Mouse (Mus musculus) limb, embryonic 11.5 days (tissue): ENCODE results near the gene Slc25a3. TPM values are rescaled to one million over a fixed set of nuclear protein-coding genes. Genes with fewer than 3 reads are reported as not detected.

Source experiments
- ATAC-seq: fragments of 200-750 bp; cut with Nextera tagmentation; 2 replicates; pipeline ENCODE4 v1.8.0; 2017; ENCODE audit warnings: low read depth; ENCODE audit not compliant: insufficient number of reproducible peaks, low FRiP score, low TSS enrichment
- DNase-seq: peaks from one replicate; pipeline ENCODE4 v3.0.0-alpha.2; 2015; ENCODE audit warnings: low spot score
- H3K27ac ChIP-seq: fragments of 300-500 bp; sonication (generic); replicated peaks from 2 replicates; pipeline ENCODE4 v1.5.1; 2014; ENCODE audit warnings: low read depth, mild to moderate bottlenecking, low read length
- H3K27me3 ChIP-seq: fragments of 300-500 bp; sonication (generic); 2 replicates; pipeline ENCODE4 v1.6.1; 2014; ENCODE audit warnings: mild to moderate bottlenecking, low read length, mixed read lengths; ENCODE audit not compliant: control insufficient read depth, insufficient read depth
- H3K36me3 ChIP-seq: fragments of 300-500 bp; sonication (generic); 2 replicates; pipeline ENCODE4 v1.6.1; 2014; ENCODE audit warnings: mild to moderate bottlenecking, low read length, moderate library complexity, mixed read lengths; ENCODE audit not compliant: control insufficient read depth, insufficient read depth
- H3K4me1 ChIP-seq: fragments of 300-500 bp; sonication (generic); 2 replicates; pipeline ENCODE4 v1.6.1; 2014; ENCODE audit warnings: low read length, mixed read lengths; ENCODE audit not compliant: control insufficient read depth, insufficient read depth
- H3K4me2 ChIP-seq: fragments of 300-500 bp; sonication (generic); 2 replicates; pipeline ENCODE4 v1.6.1; 2014; ENCODE audit warnings: low read depth, mild to moderate bottlenecking, moderate library complexity; ENCODE audit not compliant: severe bottlenecking
- H3K4me3 ChIP-seq: fragments of 300-500 bp; sonication (generic); 2 replicates; pipeline ENCODE4 v1.5.1; 2014; ENCODE audit warnings: low read depth, low read length
- H3K9ac ChIP-seq: fragments of 300-500 bp; sonication (generic); 2 replicates; pipeline ENCODE4 v1.6.1; 2014; ENCODE audit warnings: mild to moderate bottlenecking, low read length
- H3K9me3 ChIP-seq: fragments of 300-500 bp; sonication (generic); 2 replicates; pipeline ENCODE4 v1.6.1; 2016; ENCODE audit warnings: low read length; ENCODE audit not compliant: control insufficient read depth
- WGBS: fragments of 180-500 bp; shearing (Covaris S2); extraction: QIAGEN DNeasy Blood & Tissue Kit; methylation state at CpG from one replicate; pipeline ENCODE4 v1.1.7; 2014; 5-methylcytosine and 5-hydroxymethylcytosine counted together
- polyA plus RNA-seq: library from polyadenylated mRNA; unstranded; fragments of >200 nt; fragmentation: Nextera tagmentation; extraction: Ambion mirVana; gene quantifications from 2 replicates; pipeline ENCODE4 v1.2.1, GENCODE M21; 2014

Gene Slc25a3
- polyA plus RNA-seq, 1 experiment from 2014 or later: 461 TPM

DNA sequence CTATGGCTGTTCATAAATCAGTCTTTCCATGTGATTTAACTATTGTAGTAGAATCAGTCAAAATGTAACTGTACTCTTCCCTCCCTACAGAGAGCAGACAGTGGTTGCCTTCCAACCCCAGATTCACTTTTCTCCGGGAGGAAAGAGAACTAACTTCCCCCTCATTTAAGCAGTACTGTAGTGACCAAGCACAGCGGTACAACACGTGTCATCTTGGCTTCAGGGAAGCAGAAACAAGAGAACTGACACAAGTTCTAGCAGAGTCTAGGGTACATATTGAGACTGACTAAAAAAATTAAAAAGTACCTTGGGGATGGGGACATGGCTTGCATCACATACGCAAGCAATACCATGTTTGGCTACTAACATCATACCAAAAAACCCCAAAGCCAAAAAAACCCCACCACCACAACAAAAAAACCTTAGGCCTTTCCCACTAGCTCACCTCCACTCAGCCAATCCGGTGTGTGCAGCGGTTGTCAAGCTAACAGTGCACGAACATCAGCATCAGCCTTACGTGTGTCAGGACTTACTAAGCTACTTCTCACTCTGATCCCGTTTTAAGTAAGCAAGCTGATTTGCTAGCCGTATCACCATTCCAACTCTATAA lies 30.1 kb upstream of the Slc25a3 start:
- no peak overlapping the region for H3K27ac ChIP-seq
- H3K27me3 ChIP-seq: no peaks in the 10 kb centered on the region
- ATAC-seq (no peak), DNase-seq (no peak)
- WGBS: 91% methylated on average over 10 of the region's 10 CpGs
- no peak overlapping the region for H3K4me3 ChIP-seq
- no peak overlapping the region for H3K9ac ChIP-seq
- no peak overlapping the region for H3K4me2 ChIP-seq
- H3K36me3 ChIP-seq: peaks cover 45% of the 10 kb centered on the region
- no peaks in the 10 kb centered on the region for H3K4me1 ChIP-seq
- no peaks in the 10 kb centered on the region for H3K9me3 ChIP-seq

- H3K4me1 ChIP-seq: no peaks in the 10 kb centered on the region
- DNase-seq (no peak), ATAC-seq (no peak)
- WGBS: 96% methylated on average over 7 of the region's 7 CpGs
- no peak overlapping the region for H3K4me2 ChIP-seq
- H3K27me3 ChIP-seq: no peaks in the 10 kb centered on the region
- H3K36me3 ChIP-seq: peaks cover 19% of the 10 kb centered on the region; the same call in 1 of the 2 replicates
- H3K9ac ChIP-seq: no peak overlapping the region
- no peak overlapping the region for H3K4me3 ChIP-seq
- H3K27ac ChIP-seq: no peak overlapping the region
- no peaks in the 10 kb centered on the region for H3K9me3 ChIP-seq
Observed at GRCm38 (mm10) chr10:91145413-91145812, 21.6 kb upstream of the Slc25a3 start.

GRCm38 (mm10) chr10:91143313-91144230 lies 19.7 kb upstream of the Slc25a3 start:
- Histone ChIP-seq H3K4me3 (no peak overlapping the region), H3K36me3 (peaks cover 13% of the 10 kb centered on the region; the same call in 1 of the 2 replicates), H3K9me3 (no peaks in the 10 kb centered on the region), H3K27ac (no peak overlapping the region), H3K4me1 (no peaks in the 10 kb centered on the region), H3K4me2 (no peak overlapping the region), H3K9ac (no peak overlapping the region), H3K27me3 (no peaks in the 10 kb centered on the region)
- ATAC-seq (no peak; the same call in 1 of the 2 replicates), DNase-seq (no peak)
- WGBS: 72% methylated on average over 18 of the region's 18 CpGs

DNA sequence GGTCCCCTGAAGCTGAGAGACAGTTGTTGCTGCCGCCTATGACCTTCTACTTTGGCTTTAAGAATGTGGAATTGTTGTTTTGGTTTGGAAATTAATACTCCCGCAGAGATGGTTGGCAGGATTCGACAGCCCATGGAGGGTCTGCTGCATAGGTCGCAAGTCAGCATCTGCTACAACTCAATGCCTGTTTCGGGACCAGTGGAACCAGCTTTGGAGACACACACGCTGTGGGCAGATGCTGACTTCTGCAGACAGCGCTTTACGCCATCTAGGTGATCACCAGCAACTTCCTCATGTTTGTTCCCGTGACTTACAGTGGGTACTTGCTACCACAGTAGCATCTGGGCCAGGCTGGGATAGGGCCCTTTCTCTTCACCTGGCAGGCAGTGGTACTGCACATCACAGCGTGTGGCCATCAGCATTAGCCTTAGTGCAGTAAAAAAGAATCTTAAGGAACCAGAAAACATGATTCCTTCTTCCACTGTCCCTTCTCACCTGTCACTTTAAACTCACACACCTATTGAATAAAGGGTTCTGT lies 18.9 kb upstream of the Slc25a3 start:
- ATAC-seq (no peak), DNase-seq (no peak)
- Histone ChIP-seq H3K4me2 (no peak overlapping the region), H3K27me3 (no peaks in the 10 kb centered on the region), H3K9me3 (no peaks in the 10 kb centered on the region), H3K27ac (no peak overlapping the region), H3K36me3 (peaks cover 13% of the 10 kb centered on the region; the same call in 1 of the 2 replicates), H3K4me3 (no peak overlapping the region), H3K4me1 (no peaks in the 10 kb centered on the region), H3K9ac (no peak overlapping the region)
- WGBS: 75% methylated on average over 10 of the region's 10 CpGs

GRCm38 (mm10) chr10:91141564-91141963 lies 17.7 kb upstream of the Slc25a3 start:
- no peak for ATAC-seq
- Histone ChIP-seq H3K9me3 (no peaks in the 10 kb centered on the region), H3K4me3 (no peak overlapping the region), H3K27ac (no peak overlapping the region), H3K36me3 (peaks cover 8% of the 10 kb centered on the region; the same call in 1 of the 2 replicates), H3K27me3 (no peaks in the 10 kb centered on the region), H3K4me2 (no peak overlapping the region), H3K9ac (no peak overlapping the region), H3K4me1 (no peaks in the 10 kb centered on the region)
- WGBS: 47% methylated on average over 2 of the region's 2 CpGs
- no peak for DNase-seq

- no peaks in the 10 kb centered on the region for H3K9me3 ChIP-seq
- no peak overlapping the region for H3K27ac ChIP-seq
- no peaks in the 10 kb centered on the region for H3K27me3 ChIP-seq
- DNase-seq (no peak), ATAC-seq (no peak)
- H3K4me3 ChIP-seq: no peak overlapping the region
- H3K36me3 ChIP-seq: no peaks in the 10 kb centered on the region
- no peak overlapping the region for H3K9ac ChIP-seq
- H3K4me1 ChIP-seq: no peaks in the 10 kb centered on the region
- 91% methylated on average over 14 of the region's 14 CpGs for WGBS
- H3K4me2 ChIP-seq: no peak overlapping the region
Observed at GRCm38 (mm10) chr10:91139148-91139766, 15.4 kb upstream of the Slc25a3 start.

GRCm38 (mm10) chr10:91138317-91138716 lies 14.5 kb upstream of the Slc25a3 start:
- no peaks in the 10 kb centered on the region for H3K36me3 ChIP-seq
- no peaks in the 10 kb centered on the region for H3K9me3 ChIP-seq
- no peak overlapping the region for H3K27ac ChIP-seq
- ATAC-seq: no peak
- H3K4me1 ChIP-seq: no peaks in the 10 kb centered on the region
- no peak for DNase-seq
- H3K4me2 ChIP-seq: no peak overlapping the region
- H3K4me3 ChIP-seq: no peak overlapping the region
- no peaks in the 10 kb centered on the region for H3K27me3 ChIP-seq
- WGBS: 84% methylated on average over 3 of the region's 3 CpGs
- H3K9ac ChIP-seq: no peak overlapping the region

DNA sequence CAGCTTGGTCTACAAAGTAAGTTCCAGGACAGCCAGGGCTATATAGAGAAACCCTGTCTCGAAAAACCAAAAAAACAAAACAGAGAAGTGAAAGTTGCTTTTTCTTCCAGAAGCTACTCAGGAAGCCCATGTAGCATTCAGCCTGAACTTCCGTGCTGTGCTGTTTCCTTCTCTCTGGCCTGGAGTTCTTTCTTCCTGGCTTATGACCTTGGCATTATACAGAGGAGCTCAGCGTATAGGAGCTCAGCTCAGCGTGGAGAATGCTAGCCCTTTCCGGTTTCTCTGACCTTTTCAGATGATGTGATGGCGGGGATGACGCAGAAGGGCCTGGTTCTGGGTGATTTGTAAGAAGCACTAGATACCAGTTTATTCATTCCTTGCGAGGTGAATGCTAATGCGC lies 13.5 kb upstream of the Slc25a3 start:
- 86% methylated on average over 9 of the region's 9 CpGs for WGBS
- no peak for ATAC-seq

More for the DNA sequence above, 13.5 kb upstream of the Slc25a3 start:
- no peaks in the 10 kb centered on the region for H3K27me3 ChIP-seq
- H3K9me3 ChIP-seq: no peaks in the 10 kb centered on the region
- H3K4me2 ChIP-seq: no peak overlapping the region
- no peak for DNase-seq
- no peaks in the 10 kb centered on the region for H3K36me3 ChIP-seq
- H3K4me1 ChIP-seq: no peaks in the 10 kb centered on the region
- H3K27ac ChIP-seq: no peak overlapping the region
- no peak overlapping the region for H3K4me3 ChIP-seq
- no peak overlapping the region for H3K9ac ChIP-seq
